Mouse (Mus musculus) lung, postnatal 36 days (tissue): ENCODE results near the gene Ccl21a.
"Not testable (repeated sequence)": the region's sequence is repeated elsewhere in the genome, so short reads cannot be mapped to it uniquely, and the experiment has no call there.

ENCODE experiments used
- DNase-seq: peaks from one replicate; pipeline ENCODE4 v3.0.0; 2022; ENCODE audit warnings: mixed read lengths

The Ccl21a gene

GRCm38 (mm10) chr4:42773893-42774292 is at the start of gene Ccl21a:
TSS of gene Ccl21a (minus strand) at chr4:42773993.
- not testable (repeated sequence) for DNase-seq

GRCm38 (mm10) chr4:42756477-42756876 is 17.3 kb downstream of the Ccl21a start, which contains the start of gene Ccl19:
TSS of gene Ccl19 (minus strand) at chr4:42756577.
- not testable (repeated sequence) for DNase-seq

GRCm38 (mm10) chr4:42735245-42735644 is 38.5 kb downstream of the Ccl21a start, which contains the start of gene 4930578G10Rik:
TSS of gene 4930578G10Rik (plus strand) at chr4:42735545.
- DNase-seq, result not testable (repeated sequence)
